Mouse (Mus musculus) testis, adult 2 months (tissue): ENCODE data around the gene Gm49776.

Experiments
- CTCF ChIP-seq: fragments of 200-500 bp; IDR thresholded peaks from 2 replicates; pipeline ENCODE4 v1.5.1; 2012; ENCODE audit warnings: low read depth, mild to moderate bottlenecking, inconsistent platforms, low read length, moderate library complexity; ENCODE audit not compliant: control insufficient read depth, insufficient read depth, insufficient replicate concordance
- POLR2A ChIP-seq: fragments of 200-500 bp; IDR thresholded peaks from 2 replicates; pipeline ENCODE4 v1.6.1; 2012; ENCODE audit warnings: low read depth, mild to moderate bottlenecking, inconsistent platforms, low read length, moderate library complexity; ENCODE audit not compliant: control insufficient read depth

GRCm38 (mm10) chr16:18197881-18198280 lies 60.2 kb downstream of the Gm49776 start:
- no peak for TF ChIP-seq CTCF
- TF ChIP-seq POLR2A, result no peak
